Mouse (Mus musculus) c-Kit-positive CD71-positive TER-119-positive erythroid progenitor cells, embryonic 14.5 days (primary cell): ENCODE results near the gene Pparg.

Source experiments
- DNase-seq: peaks from one replicate; pipeline ENCODE4 v3.0.0-alpha.2; 2013; ENCODE audit warnings: low spot score

The Pparg gene

DNA sequence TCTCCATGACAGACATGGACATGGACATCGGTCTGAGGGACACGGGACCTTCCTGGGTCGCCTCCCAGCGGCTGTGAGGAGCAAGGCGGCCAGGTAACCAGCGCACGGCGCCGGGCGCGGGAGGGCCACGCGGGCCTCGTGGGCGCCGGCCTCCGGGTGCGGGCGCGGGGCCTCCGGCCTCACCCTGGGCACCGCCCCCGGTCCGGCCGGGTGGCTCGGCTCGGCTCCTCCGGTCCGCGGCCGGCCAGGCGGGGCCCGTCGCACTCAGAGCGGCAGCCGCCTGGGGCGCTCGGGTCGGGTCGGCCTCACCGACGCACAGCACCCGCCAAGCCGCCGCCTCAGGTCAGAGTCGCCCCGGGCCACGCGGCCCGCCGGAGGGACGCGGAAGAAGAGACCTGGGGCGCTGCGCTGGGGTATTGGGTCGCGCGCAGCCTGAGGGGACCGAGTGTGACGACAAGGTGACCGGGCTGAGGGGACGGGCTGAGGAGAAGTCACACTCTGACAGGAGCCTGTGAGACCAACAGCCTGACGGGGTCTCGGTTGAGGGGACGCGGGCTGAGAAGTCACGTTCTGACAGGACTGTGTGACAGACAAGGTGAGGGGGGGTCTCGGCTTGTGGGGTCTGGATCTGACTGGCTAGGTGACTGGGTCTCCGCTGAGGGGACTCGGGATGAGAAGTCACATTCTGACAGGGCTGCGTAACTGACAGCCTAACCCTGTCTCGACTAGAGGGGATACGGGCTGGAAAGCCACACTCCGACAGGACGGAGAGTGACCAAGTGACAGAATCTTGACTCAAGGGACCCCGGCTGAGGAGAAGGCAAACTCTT is at the start of gene Pparg:
Gene Pparg (plus strand): TSS at position 176 of the 830 bp plus-strand sequence.
- DNase-seq: no peak

DNA sequence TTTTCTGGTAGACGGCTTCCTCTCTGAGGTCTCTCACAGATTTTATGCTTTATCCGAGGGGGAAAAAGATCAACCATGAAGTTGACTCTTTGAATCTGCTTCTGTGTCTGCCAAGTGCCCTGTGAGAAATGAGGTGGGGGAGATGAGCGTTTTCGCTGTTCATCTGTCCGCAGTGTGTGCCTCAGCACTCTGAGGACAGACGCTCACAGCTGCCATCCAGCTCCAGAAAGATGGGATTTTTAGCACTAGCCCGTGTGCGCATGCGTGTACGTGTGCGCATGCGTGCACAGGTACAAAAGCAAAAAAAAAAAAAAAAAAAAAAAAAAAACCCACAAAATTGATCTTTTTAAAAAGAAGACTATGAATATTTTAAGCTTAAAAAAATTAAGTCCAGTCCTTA is 48.0 kb upstream of the Pparg start:
- no peak for DNase-seq

DNA sequence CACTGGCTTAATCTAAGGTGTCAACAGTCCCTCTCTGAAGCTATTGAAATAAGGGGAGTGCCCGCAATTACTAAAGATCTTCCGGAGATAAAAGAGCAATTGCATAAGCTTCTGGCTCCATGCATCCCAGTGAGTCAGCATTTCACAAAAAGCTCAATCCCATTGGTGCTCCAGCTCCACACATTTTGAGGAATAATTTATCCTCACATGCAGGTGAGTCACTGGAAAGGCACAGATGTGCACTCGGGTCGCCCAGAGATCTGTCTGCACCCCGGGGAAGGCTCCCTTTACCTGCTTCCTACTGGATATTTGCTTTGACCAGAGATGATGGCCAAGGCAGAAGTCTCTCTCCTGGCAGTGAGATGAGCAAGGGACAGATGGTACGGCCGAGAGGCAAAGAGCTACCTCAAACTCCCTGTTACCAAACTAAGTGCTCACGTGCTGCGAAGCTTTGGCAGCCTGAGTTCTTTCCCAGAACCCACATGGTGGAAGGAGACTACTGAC is 47.5 kb upstream of the Pparg start:
- no peak for DNase-seq

DNA sequence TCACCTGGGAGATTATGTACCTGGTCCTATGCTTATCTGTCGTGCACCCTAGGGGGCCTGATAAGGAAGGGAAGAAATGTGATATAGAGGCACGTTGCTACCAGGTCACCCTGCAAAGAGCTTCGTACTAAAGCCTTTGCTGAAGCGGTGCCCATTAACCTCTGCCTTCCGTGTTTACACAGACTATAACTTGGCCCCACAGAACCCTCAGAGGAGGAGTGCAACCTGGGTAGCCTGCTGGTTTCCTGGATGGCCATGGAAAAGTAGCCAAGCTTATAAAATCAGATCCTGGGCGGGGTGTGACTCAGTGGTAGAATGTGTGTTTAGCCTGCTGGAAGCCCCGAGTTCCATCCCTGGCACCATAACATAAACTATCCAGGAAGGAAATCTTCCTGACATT is 46.8 kb upstream of the Pparg start:
- no peak for DNase-seq

DNA sequence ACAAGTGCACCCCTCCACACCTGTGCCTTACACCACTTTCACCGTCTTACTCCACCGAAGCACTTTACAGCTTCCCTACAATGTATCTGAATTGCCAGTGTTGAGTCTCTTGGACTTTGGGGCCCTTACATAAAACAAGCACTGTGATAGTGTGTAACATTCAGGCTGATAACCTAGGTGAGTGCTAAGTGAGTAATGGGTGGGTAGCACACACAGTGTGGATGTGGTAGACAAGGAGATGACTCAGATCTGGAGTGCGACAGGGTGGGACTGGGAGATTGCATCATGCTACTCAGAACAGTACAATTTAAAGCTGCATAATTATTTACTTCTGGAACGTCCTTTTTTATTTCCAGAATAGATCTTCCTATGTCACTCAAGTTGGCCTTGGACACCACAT is 45.0 kb upstream of the Pparg start:
- DNase-seq: no peak

GRCm38 (mm10) chr6:115316811-115317221 is 43.9 kb upstream of the Pparg start:
- DNase-seq: no peak

DNA sequence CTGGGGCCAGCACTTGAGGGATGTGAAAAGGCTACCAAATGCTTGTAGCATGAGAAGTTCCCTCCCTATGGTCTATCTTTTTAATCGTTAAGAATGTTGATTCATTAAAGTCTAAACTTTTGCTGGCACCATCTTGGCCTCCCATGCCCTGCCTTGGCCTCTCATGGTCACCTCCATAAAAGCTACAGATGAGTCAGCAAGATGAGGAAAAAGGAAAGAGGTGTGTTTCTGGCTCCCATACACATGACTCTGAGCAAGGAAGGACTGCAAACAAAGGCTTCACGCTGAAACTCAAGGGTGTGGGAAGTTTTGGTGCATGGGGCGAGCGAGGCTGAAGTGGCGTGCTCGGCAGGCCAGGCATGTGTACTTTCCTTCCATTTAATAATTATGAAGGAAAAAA is 41.9 kb upstream of the Pparg start:
- no peak for DNase-seq

DNA sequence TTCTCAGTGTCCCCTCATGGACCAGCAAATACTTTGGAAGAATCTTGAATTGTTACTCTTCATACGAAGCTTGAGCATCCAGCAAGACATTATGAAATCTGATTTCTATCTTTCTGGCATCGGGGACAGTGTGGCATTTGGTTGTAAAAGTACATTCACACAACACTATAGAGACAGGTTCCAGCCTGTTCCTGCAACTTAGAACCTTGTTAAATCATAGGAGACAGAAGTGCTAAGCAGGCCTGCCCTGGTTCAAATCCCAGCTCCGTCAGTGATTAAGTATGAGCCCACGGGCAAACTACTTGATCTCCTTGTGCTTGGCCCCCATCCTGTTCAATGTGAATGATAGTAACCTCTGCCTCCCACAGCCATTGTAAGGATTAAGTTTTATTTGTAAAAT is 41.1 kb upstream of the Pparg start:
- no peak for DNase-seq

DNA sequence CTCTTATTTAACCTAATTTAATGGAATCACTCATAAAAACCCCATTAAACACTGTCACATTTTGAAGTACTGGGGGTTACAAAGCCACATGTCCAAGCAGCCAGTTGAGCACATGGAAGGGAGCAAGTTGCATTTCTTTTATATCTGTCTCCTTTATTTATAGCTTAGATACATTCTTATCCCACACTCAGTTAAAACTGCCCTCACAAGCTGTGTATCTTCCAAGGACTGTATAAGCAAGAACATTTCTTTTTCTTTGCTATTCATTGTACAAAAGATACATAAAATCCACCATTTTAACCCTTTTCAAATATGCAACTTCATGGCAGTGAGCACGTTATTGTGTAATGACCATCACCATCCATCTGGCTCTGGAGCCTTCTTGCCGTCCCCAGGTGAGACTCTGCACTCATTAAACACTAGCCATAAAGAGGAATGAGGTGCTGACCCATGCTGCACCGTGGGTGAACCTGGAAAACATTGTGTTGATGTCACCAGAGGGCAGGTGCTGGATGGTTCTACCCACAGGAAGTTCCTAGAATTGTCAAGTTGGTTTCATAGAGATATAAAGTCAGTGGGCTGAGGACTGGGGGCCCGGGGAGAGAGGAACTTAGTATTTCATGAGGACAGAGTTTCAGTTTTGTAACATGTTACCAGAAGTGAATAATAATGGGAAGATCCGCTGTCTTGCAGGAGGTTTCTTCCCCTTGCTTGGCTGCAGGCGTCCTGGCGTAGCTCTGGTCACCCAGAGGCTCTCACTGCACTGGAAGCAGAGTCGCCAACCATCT is 39.6 kb upstream of the Pparg start:
- no peak for DNase-seq

GRCm38 (mm10) chr6:115321883-115322351 is 38.8 kb upstream of the Pparg start:
- DNase-seq: no peak

- DNase-seq: no peak
Measured at GRCm38 (mm10) chr6:115322956-115323355, 37.8 kb upstream of the Pparg start.

- no peak for DNase-seq
Measured at GRCm38 (mm10) chr6:115330964-115331363, 29.8 kb upstream of the Pparg start.

- DNase-seq: no peak
Measured at GRCm38 (mm10) chr6:115333099-115333694, 27.6 kb upstream of the Pparg start.

DNA sequence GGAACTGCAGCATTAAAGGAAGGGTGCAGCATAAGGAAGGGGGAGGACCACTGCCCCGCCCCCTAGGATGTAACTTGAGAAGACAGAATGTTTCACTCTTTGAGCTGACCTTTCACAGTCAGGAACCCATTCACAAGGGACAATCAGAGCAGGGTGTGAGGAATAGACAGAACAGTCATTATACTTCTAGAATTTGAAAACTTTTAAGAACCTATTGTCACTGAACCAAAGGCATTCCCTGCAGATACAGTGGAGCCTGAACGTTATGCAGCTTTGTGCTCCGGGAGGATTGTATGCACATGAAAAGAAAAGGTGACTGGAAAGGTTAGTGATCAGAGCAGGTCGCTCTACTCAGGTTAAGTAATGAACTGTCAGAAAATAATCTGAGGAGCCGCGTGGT is 25.2 kb upstream of the Pparg start:
- no peak for DNase-seq

DNA sequence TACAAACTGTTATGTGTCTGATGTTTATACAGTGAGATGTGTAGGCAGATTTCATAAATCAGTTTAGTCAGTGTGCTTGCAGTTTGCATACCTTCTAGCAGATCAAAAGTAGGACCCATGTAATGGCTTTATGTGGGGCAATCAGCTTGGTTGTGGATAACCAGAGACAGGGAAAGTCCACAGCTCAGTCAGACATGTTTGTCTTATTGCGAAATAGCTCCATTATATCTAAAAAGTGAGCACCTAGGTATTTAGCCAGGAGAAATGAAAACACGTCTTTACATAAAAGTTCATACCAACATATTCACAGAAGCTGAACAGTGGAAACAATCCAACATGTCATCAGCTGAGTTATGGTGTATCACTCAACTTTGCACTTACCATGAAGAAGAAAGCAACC is 20.7 kb upstream of the Pparg start:
- DNase-seq: no peak

DNA sequence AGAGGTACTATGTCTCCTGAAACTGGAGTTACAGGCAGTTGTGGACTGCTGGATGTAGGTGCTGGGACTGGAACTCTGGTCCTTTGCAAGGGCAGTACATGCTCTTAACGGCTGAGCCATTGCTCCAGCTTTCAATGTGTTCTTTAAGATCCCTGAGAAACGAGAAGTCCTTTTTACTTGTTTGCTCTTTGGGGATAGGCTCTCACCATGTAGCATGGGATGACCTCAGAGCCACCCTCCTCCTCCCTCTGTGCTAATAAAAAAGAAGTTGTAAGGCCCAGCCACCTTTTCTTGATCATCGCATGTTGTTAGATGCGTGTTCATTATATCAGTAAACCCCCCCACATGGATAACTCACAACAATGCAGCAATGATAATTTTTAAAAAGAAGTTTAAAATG is 17.7 kb upstream of the Pparg start:
- DNase-seq: no peak

- DNase-seq: no peak
Measured at GRCm38 (mm10) chr6:115343570-115343969, 17.2 kb upstream of the Pparg start.

DNA sequence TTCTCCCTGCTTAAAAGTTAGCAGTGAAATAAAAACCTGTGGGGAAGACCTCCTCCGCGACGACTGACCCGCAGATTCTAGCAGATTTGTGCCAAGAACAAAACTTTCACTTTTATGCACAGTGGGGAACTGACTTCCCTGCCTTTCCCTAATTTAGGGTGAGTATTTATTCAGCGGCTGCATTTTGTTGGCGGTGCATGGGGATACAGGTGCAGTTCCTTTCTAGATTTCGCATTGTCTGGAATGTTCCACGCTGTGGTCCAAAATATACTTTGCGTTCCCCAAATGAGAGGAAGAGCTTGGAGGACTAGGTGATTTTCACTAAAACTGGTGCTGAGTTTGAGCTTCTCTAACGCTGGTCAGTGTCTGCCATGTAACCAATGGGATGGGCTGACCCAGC is 16.6 kb upstream of the Pparg start:
- DNase-seq: no peak

GRCm38 (mm10) chr6:115344513-115344912 is 16.2 kb upstream of the Pparg start:
- DNase-seq: no peak

- DNase-seq: no peak
Measured at GRCm38 (mm10) chr6:115345013-115345412, 15.7 kb upstream of the Pparg start.

GRCm38 (mm10) chr6:115349641-115350464 is 10.9 kb upstream of the Pparg start:
- DNase-seq: no peak
